ENCODE assay signal across 29 mouse cellular contexts in the genomic region with DNA sequence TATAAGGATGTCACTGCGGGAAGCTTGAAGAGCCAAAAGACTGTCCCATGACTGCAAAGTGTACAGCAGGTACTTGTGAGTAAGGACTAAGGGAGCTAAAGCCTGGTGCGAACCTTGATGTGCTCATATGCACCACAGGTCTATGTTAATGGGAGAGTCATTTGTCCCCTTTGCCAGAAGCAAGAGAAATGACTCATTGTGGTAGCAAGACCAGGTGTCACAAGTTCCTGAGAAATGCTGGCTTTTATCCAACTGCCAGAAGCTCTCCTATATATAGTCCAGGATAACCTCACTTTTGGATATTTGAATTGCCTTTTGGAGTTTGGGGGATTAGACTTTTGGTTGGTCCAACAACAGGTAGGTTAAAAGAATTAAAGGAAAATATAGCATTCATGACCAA. TPM values are rescaled to one million over a fixed set of nuclear protein-coding genes. Genes with fewer than 3 reads are reported as not detected.
DNase-seq lines count a peak whose midpoint lies in the region; ATAC-seq and TF ChIP-seq lines count a peak whose summit lies in the region.
"Had no signal": no experiment of that assay in that cellular context is flagged by ENCODE, and none has a peak within 500 bp of the region (broad histone marks: within the 10 kb centered on the region; RNA-seq: fewer than 3 reads in every experiment).

No protein-coding gene starts in this region.

- peak; percentile 38 for DNase-seq in intestine, embryonic 14.5 days (ENCODE audit: low spot score)
- DNase-seq in thymus, postnatal 4 days = peak; percentile 0
- no peak for DNase-seq in thymus, postnatal 0 days (ENCODE audit: low spot score)
- peak; percentile 24 for DNase-seq in CH12.LX (ENCODE audit: extremely low read depth)
- DNase-seq in forebrain, embryonic 11.5 days (ENCODE audit: low spot score) = no peak
- DNase-seq: adrenal gland, adult 2 months; adrenal gland, postnatal 10 days; adrenal gland, postnatal 25 days; B cell, adult 2 months; cerebellum, adult 11 months; cerebellum, adult 18-20 months; cerebellum, adult 8-10 months; cerebellum, adult 9-11 months; cerebellum, postnatal 14 days; cerebellum, postnatal 36 days; embryo, embryonic 11 days had no signal

- no peak overlapping the region for H3K9ac ChIP-seq in intestine, embryonic 14.5 days (ENCODE audit: low read length)
- H3K9ac ChIP-seq in intestine, embryonic 16.5 days (ENCODE audit: low read depth, low read length) = no peak overlapping the region
- H3K9ac ChIP-seq in CH12.LX (ENCODE audit: insufficient read depth, low read depth) = no peak overlapping the region
- H3K9ac ChIP-seq in forebrain, embryonic 11.5 days (ENCODE audit: low read length) = no peak overlapping the region
- H3K9ac ChIP-seq: embryonic facial prominence, embryonic 12.5 days; forebrain, embryonic 12.5 days had no signal

- TF ChIP-seq CTCF in CH12.LX (conservative IDR thresholded peaks at IDR 0.05 in 1 of 2, IDR thresholded peaks at IDR 0.05 in 1 of 2; ENCODE audit: low read depth in 2 of 2, low read length in 2 of 2) = no peak

- no peaks in the 10 kb centered on the region for H3K4me1 ChIP-seq in intestine, embryonic 14.5 days (replicated peaks; ENCODE audit: control insufficient read depth, insufficient read depth, low read length)
- H3K4me1 ChIP-seq in intestine, embryonic 16.5 days (ENCODE audit: control insufficient read depth, insufficient read depth, low read length) = no peaks in the 10 kb centered on the region
- H3K4me1 ChIP-seq in CH12.LX (ENCODE audit: control insufficient read depth in 1 of 2, insufficient read depth in 2 of 2) = no peaks in the 10 kb centered on the region
- no peaks in the 10 kb centered on the region for H3K4me1 ChIP-seq in forebrain, embryonic 11.5 days (replicated peaks; ENCODE audit: control insufficient read depth, insufficient read depth, low read length)
- H3K4me1 ChIP-seq: embryonic facial prominence, embryonic 10.5 days; embryonic facial prominence, embryonic 12.5 days; forebrain, embryonic 12.5 days had no signal

- peak; percentile 90 for TF ChIP-seq EP300 in CH12.LX (IDR thresholded peaks at IDR 0.05; ENCODE audit: low read length)

- H3K36me3 ChIP-seq in intestine, embryonic 14.5 days (ENCODE audit: control insufficient read depth, insufficient read depth, low read length) = no peaks in the 10 kb centered on the region
- no peaks in the 10 kb centered on the region for H3K36me3 ChIP-seq in intestine, embryonic 16.5 days (ENCODE audit: control insufficient read depth, insufficient read depth, low read length)
- H3K36me3 ChIP-seq in CH12.LX (replicated peaks in 1 of 2; ENCODE audit: control insufficient read depth in 1 of 2, insufficient read depth in 1 of 2, low read length in 1 of 2) = no peaks in the 10 kb centered on the region
- no peaks in the 10 kb centered on the region for H3K36me3 ChIP-seq in forebrain, embryonic 11.5 days (ENCODE audit: control insufficient read depth, insufficient read depth, low read length)
- H3K36me3 ChIP-seq: embryonic facial prominence, embryonic 10.5 days; embryonic facial prominence, embryonic 12.5 days; forebrain, embryonic 12.5 days had no signal

- in situ Hi-C loops in CH12.LX (cut with MboI; ENCODE audit: low pct_ligation_motif_present, low pct_unique_long_range_greater_than_20kb, low sequenced_read_pairs) = no loop called here

- no peaks in the 10 kb centered on the region for H3K79me2 ChIP-seq in CH12.LX (replicated peaks; ENCODE audit: control insufficient read depth, extremely low read depth, insufficient read depth, poor library complexity, severe bottlenecking)

- no peak for ATAC-seq in intestine, embryonic 14.5 days (replicated peaks; ENCODE audit: low FRiP score, low TSS enrichment, low read depth)
- ATAC-seq in intestine, embryonic 16.5 days = no peak
- no peak for ATAC-seq in forebrain, embryonic 11.5 days (replicated peaks; ENCODE audit: low FRiP score)
- ATAC-seq: CD4-positive, CD25-positive, alpha-beta regulatory T cell, adult 4 months; forebrain, embryonic 14.5 days; forebrain, embryonic 16.5 days had no signal

- no peaks in the 10 kb centered on the region for H3K27me3 ChIP-seq in intestine, embryonic 14.5 days (replicated peaks; ENCODE audit: control insufficient read depth, insufficient read depth, low read length)
- H3K27me3 ChIP-seq in intestine, embryonic 16.5 days (replicated peaks; ENCODE audit: control insufficient read depth, insufficient read depth, low read length) = no peaks in the 10 kb centered on the region
- H3K27me3 ChIP-seq in CH12.LX (replicated peaks) = peaks cover 24% of the 10 kb centered on the region
- H3K27me3 ChIP-seq in forebrain, embryonic 11.5 days (ENCODE audit: control insufficient read depth, insufficient read depth, low read length) = no peaks in the 10 kb centered on the region
- H3K27me3 ChIP-seq: embryonic facial prominence, embryonic 12.5 days; forebrain, embryonic 12.5 days had no signal

- 88% methylated on average over 2 of the region's 2 CpGs for WGBS in intestine, embryonic 14.5 days
- 89% methylated on average over 2 of the region's 2 CpGs for WGBS in intestine, embryonic 16.5 days
- 85% methylated on average over 2 of the region's 2 CpGs for WGBS in forebrain, embryonic 11.5 days

- dilution Hi-C loops in CH12.LX (cut with MboI; ENCODE audit: extremely low pct_ligation_motif_present, extremely low pct_unique_long_range_greater_than_20kb, low sequenced_read_pairs) = no loop called here

- H3K4me3 ChIP-seq in intestine, embryonic 14.5 days (ENCODE audit: low read depth, low read length) = no peak overlapping the region
- no peak overlapping the region for H3K4me3 ChIP-seq in intestine, embryonic 16.5 days (ENCODE audit: low read length)
- H3K4me3 ChIP-seq in CH12.LX (replicated peaks in 1 of 3; ENCODE audit: low read depth in 2 of 3, low read length in 2 of 3, poor library complexity in 1 of 3) = no peak overlapping the region
- H3K4me3 ChIP-seq in forebrain, embryonic 11.5 days (ENCODE audit: low read depth, low read length) = no peak overlapping the region
- H3K4me3 ChIP-seq: embryonic facial prominence, embryonic 10.5 days; embryonic facial prominence, embryonic 12.5 days; forebrain, embryonic 12.5 days had no signal

- TF ChIP-seq POLR2A in CH12.LX (IDR thresholded peaks at IDR 0.05; ENCODE audit: low read depth, low read length) = no peak

- H3K27ac ChIP-seq in intestine, embryonic 14.5 days (ENCODE audit: low read depth) = no peak overlapping the region
- H3K27ac ChIP-seq in intestine, embryonic 16.5 days (ENCODE audit: low read length) = no peak overlapping the region
- H3K27ac ChIP-seq in CH12.LX (ENCODE audit: insufficient read depth, low read depth) = no peak overlapping the region
- H3K27ac ChIP-seq in forebrain, embryonic 11.5 days (ENCODE audit: low read depth, low read length) = no peak overlapping the region
- H3K27ac ChIP-seq: embryonic facial prominence, embryonic 10.5 days; embryonic facial prominence, embryonic 12.5 days; forebrain, embryonic 12.5 days had no signal

- TF ChIP-seq RAD21 in CH12.LX (IDR thresholded peaks at IDR 0.05; ENCODE audit: low read depth, low read length) = no peak

- no peak overlapping the region for H3K4me2 ChIP-seq in intestine, embryonic 14.5 days (ENCODE audit: low read length)
- H3K4me2 ChIP-seq in intestine, embryonic 16.5 days (ENCODE audit: low read depth, low read length) = no peak overlapping the region
- no peak overlapping the region for H3K4me2 ChIP-seq in CH12.LX (ENCODE audit: insufficient read depth, low read depth, poor library complexity, severe bottlenecking)
- no peak overlapping the region for H3K4me2 ChIP-seq in forebrain, embryonic 11.5 days (ENCODE audit: low read depth, low read length, severe bottlenecking)
- H3K4me2 ChIP-seq: embryonic facial prominence, embryonic 12.5 days; forebrain, embryonic 12.5 days had no signal

- H3K9me3 ChIP-seq in intestine, embryonic 14.5 days (ENCODE audit: control insufficient read depth, low read length) = no peaks in the 10 kb centered on the region
- 0 out of 2 replicates have a peak, but pooled peaks cover 3% of the 10 kb centered on the region for H3K9me3 ChIP-seq in intestine, embryonic 16.5 days (ENCODE audit: control insufficient read depth, low read length)
- peaks cover 8% of the 10 kb centered on the region for H3K9me3 ChIP-seq in CH12.LX (replicated peaks; ENCODE audit: low read length)
- H3K9me3 ChIP-seq in forebrain, embryonic 11.5 days (ENCODE audit: control insufficient read depth, low read length) = no peaks in the 10 kb centered on the region
- H3K9me3 ChIP-seq: embryonic facial prominence, embryonic 10.5 days had no signal

TF ChIP-seq in CH12.LX, 34 proteins besides CTCF, POLR2A, EP300 and RAD21 (continues in another document):
- TF ChIP-seq SIN3A (IDR thresholded peaks at IDR 0.05; ENCODE audit: low read length) (no peak), CHD2 (IDR thresholded peaks at IDR 0.05; ENCODE audit: low read length) (no peak), ZC3H11A (IDR thresholded peaks at IDR 0.05; ENCODE audit: low read depth, low read length) (no peak), POLR2AphosphoS2 (IDR thresholded peaks at IDR 0.05; ENCODE audit: low read depth, low read length) (no peak), IRF4 (IDR thresholded peaks at IDR 0.05; ENCODE audit: low read depth, low read length) (peak; percentile 73), MYC (IDR thresholded peaks at IDR 0.05; ENCODE audit: low read depth, low read length) (no peak), USF1 (IDR thresholded peaks at IDR 0.05; ENCODE audit: low read depth, low read length) (no peak), JUND (conservative IDR thresholded peaks at IDR 0.05; ENCODE audit: low read depth, low read length) (peak; percentile 89), ELF1 (IDR thresholded peaks at IDR 0.05; ENCODE audit: low read depth, low read length) (no peak), KAT2A (IDR thresholded peaks at IDR 0.05; ENCODE audit: insufficient replicate concordance, low read length) (no peak), NRF1 (IDR thresholded peaks at IDR 0.05; ENCODE audit: low read depth, low read length) (no peak), MAFK (IDR thresholded peaks at IDR 0.05; ENCODE audit: insufficient replicate concordance, low read length) (no peak), HCFC1 (IDR thresholded peaks at IDR 0.05; ENCODE audit: low read depth, low read length) (no peak), ETS1 (conservative IDR thresholded peaks at IDR 0.05; ENCODE audit: low read depth, low read length) (peak; percentile 52), TBP (conservative IDR thresholded peaks at IDR 0.05; ENCODE audit: low read depth, low read length) (no peak)

RNA-seq across cellular contexts. Expression of gene 1700021F07Rik, which starts 22.8 kb away (rescaled TPM):
- not detected in 2 replicates for polyA plus RNA-seq in intestine, embryonic 14.5 days (2014; fragmentation: Nextera tagmentation; extraction: Ambion mirVana)
- not detected in 2 replicates for polyA plus RNA-seq in intestine, embryonic 16.5 days (2015; fragmentation: Nextera tagmentation; extraction: Ambion mirVana)
- polyA plus RNA-seq in thymus, postnatal 0 days (2015; fragmentation: Nextera tagmentation; extraction: Ambion mirVana) = not detected in 2 replicates
- not detected in 2 replicates for total RNA-seq in CH12.LX (2012; rRNA removed)
- total RNA-seq in CH12.LX (2014; rRNA removed) = not detected in 2 replicates
- polyA plus RNA-seq in CH12.LX (2012; ENCODE audit: insufficient read length, low read depth) = not detected in 2 replicates
- not detected in 2 replicates for polyA plus RNA-seq in forebrain, embryonic 11.5 days (2014; fragmentation: Nextera tagmentation; extraction: Ambion mirVana)
- total RNA-seq: adrenal gland, adult 2 months; adrenal gland, postnatal 10 days; adrenal gland, postnatal 25 days; adrenal gland, postnatal 4 days; common myeloid progenitor, adult 5-6 weeks; ES-E14; MEL had no signal
- polyA plus RNA-seq: adrenal gland, adult 2 months; brain, embryonic 14.5 days; CD4-positive, CD25-positive, alpha-beta regulatory T cell, adult 4 months; embryonic facial prominence, embryonic 10.5 days; embryonic facial prominence, embryonic 12.5 days; embryonic facial prominence, embryonic 14.5 days; forebrain, embryonic 12.5 days; forebrain, embryonic 14.5 days; forebrain, embryonic 16.5 days had no signal

Comparison
In these comparisons a context has a peak if more than half of its experiments do, and no peak if none do; other contexts are left out.
1. DNase-seq: peak in intestine, embryonic 14.5 days (single experiment), thymus, postnatal 4 days (single experiment) and CH12.LX (single experiment); none in thymus, postnatal 0 days (single experiment) and forebrain, embryonic 11.5 days (single experiment).